Mouse (Mus musculus) heart, embryonic 16.5 days (tissue): Measurements from ENCODE around the gene Nmu. TPM values are rescaled to one million over a fixed set of nuclear protein-coding genes. Genes with fewer than 3 reads are reported as not detected.

Source experiments
- ATAC-seq: fragments of 200-750 bp; cut with Nextera tagmentation; replicated peaks from 2 replicates; pipeline ENCODE4 v1.8.0; 2017; ENCODE audit warnings: moderate number of reproducible peaks; ENCODE audit not compliant: insufficient read depth, low FRiP score; ENCODE audit errors: extremely low read depth
- H3K27ac ChIP-seq: fragments of 300-500 bp; sonication (generic); 2 replicates; pipeline ENCODE4 v1.5.1; 2014; ENCODE audit warnings: mild to moderate bottlenecking, low read length, control low read depth, moderate library complexity
- H3K27me3 ChIP-seq: fragments of 300-500 bp; sonication (generic); 2 replicates; pipeline ENCODE4 v1.6.1; 2014; ENCODE audit warnings: low read length, mixed read lengths; ENCODE audit not compliant: control insufficient read depth, insufficient read depth
- H3K36me3 ChIP-seq: fragments of 300-500 bp; sonication (generic); 2 replicates; pipeline ENCODE4 v1.6.1; 2014; ENCODE audit not compliant: control insufficient read depth, insufficient read depth
- H3K4me1 ChIP-seq: fragments of 300-500 bp; sonication (generic); 2 replicates; pipeline ENCODE4 v1.6.1; 2014; ENCODE audit warnings: low read length, mixed read lengths; ENCODE audit not compliant: control insufficient read depth, insufficient read depth
- H3K4me2 ChIP-seq: fragments of 300-500 bp; sonication (generic); 2 replicates; pipeline ENCODE4 v1.6.1; 2014; ENCODE audit warnings: low read depth, mild to moderate bottlenecking, control low read depth, low read length
- H3K4me3 ChIP-seq: fragments of 300-500 bp; sonication (generic); 2 replicates; pipeline ENCODE4 v1.5.1; 2014; ENCODE audit warnings: mild to moderate bottlenecking, control low read depth, low read length
- H3K9ac ChIP-seq: fragments of 300-500 bp; sonication (generic); 2 replicates; pipeline ENCODE4 v1.6.1; 2014; ENCODE audit warnings: low read length, control low read depth
- H3K9me3 ChIP-seq: fragments of 300-500 bp; sonication (generic); replicated peaks from 2 replicates; pipeline ENCODE4 v1.6.1; 2016; ENCODE audit warnings: low read length; ENCODE audit not compliant: control insufficient read depth
- WGBS: fragments of 180-500 bp; shearing (Covaris S2); extraction: QIAGEN DNeasy Blood & Tissue Kit; methylation state at CpG from one replicate; pipeline ENCODE4 v1.1.7; 2014; 5-methylcytosine and 5-hydroxymethylcytosine counted together
- polyA plus RNA-seq: library from polyadenylated mRNA; unstranded; fragments of >200 nt; fragmentation: Nextera tagmentation; extraction: Ambion mirVana; gene quantifications from 2 replicates; pipeline ENCODE4 v1.2.1, GENCODE M21; 2015

Nmu gene
- polyA plus RNA-seq, 1 experiment from 2014 or later: not detected

DNA sequence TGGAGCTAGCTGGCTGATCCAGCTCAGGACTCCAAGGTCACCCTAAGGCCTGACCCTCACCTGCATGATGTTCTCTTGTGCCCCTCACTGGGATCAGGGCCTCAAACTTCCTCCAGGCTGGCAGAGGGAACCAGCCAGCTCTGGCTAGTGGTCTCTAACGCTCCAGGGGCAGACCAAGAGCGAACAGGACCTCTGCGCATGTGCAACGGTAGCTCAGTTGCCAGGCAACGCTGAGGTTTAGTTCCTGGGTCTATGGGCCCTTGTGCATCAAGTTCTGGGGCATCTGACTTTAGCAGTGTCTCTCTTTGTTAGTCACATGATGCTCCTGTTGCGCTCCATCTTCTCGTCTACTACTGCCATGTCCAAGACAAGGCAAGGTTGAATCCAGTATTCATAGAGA lies 32.6 kb downstream of the Nmu start, which contains the start of gene Pdcl2:
Gene Pdcl2 (minus strand): TSS at position 204 of the 400 bp plus-strand sequence.
- no peak for ATAC-seq
- H3K27me3 ChIP-seq: no peaks in the 10 kb centered on the region
- no peak within 1 kb of the TSS for H3K9ac ChIP-seq
- no peak within 1 kb of the TSS for H3K4me3 ChIP-seq
- no peaks in the 10 kb centered on the region for H3K36me3 ChIP-seq
- 90% methylated on average over 7 of the region's 7 CpGs for WGBS
- H3K4me1 ChIP-seq: no peaks in the 10 kb centered on the region
- no peak within 1 kb of the TSS for H3K27ac ChIP-seq
- H3K4me2 ChIP-seq: no peak within 1 kb of the TSS
- H3K9me3 ChIP-seq: no peaks in the 10 kb centered on the region

DNA sequence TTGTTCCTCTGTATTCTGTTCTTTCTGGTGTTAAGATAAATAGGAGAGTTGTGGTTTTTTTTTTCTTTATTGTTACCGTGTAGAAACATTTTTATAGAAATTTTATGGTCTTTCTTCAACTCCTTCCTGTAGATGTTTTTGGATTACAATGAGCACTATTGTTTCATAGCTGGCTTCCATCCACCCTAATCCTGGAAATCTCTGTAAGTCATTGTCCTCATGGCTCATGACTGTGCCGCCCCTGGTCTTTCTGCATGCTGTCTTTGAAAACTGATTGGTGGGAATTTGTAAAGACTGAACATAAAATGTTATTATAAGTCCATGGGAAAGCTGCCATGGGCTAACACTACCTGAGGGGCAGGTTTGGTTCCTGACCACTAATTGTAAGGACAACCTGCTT lies 36.3 kb downstream of the Nmu start:
- no peak overlapping the region for H3K4me3 ChIP-seq
- WGBS: 63% methylated on average over 2 of the region's 2 CpGs

DNA sequence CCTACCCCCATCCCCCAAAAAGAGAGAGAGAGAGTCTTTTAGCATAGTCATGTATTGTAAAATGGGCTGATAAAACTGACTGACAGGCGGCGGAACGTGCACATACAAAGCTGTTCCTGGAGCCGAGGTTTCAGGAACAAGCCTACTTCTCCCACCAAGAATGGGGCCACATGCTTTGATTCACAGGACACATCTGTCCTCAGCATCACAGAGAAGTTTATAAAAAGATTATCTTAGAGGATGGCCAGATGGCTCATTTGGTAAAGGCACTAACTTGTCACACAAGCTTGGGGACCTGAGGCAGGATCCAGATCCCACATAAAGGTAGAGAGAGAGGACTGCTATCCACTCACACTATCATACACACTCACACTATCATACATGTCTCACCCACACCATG lies 38.5 kb downstream of the Nmu start:
- H3K9me3 ChIP-seq: no peaks in the 10 kb centered on the region
- H3K36me3 ChIP-seq: no peaks in the 10 kb centered on the region
- no peaks in the 10 kb centered on the region for H3K4me1 ChIP-seq
- no peak for ATAC-seq
- no peaks in the 10 kb centered on the region for H3K27me3 ChIP-seq
- 87% methylated on average over 4 of the region's 4 CpGs for WGBS
- H3K9ac ChIP-seq: no peak overlapping the region
- H3K4me2 ChIP-seq: no peak overlapping the region
- H3K4me3 ChIP-seq: no peak overlapping the region
- no peak overlapping the region for H3K27ac ChIP-seq

More for the DNA sequence above, 36.3 kb downstream of the Nmu start:
- Histone ChIP-seq H3K4me1 (no peaks in the 10 kb centered on the region), H3K27me3 (no peaks in the 10 kb centered on the region), H3K9me3 (no peaks in the 10 kb centered on the region), H3K27ac (no peak overlapping the region), H3K9ac (no peak overlapping the region), H3K4me2 (no peak overlapping the region), H3K36me3 (no peaks in the 10 kb centered on the region)
- ATAC-seq: no peak

DNA sequence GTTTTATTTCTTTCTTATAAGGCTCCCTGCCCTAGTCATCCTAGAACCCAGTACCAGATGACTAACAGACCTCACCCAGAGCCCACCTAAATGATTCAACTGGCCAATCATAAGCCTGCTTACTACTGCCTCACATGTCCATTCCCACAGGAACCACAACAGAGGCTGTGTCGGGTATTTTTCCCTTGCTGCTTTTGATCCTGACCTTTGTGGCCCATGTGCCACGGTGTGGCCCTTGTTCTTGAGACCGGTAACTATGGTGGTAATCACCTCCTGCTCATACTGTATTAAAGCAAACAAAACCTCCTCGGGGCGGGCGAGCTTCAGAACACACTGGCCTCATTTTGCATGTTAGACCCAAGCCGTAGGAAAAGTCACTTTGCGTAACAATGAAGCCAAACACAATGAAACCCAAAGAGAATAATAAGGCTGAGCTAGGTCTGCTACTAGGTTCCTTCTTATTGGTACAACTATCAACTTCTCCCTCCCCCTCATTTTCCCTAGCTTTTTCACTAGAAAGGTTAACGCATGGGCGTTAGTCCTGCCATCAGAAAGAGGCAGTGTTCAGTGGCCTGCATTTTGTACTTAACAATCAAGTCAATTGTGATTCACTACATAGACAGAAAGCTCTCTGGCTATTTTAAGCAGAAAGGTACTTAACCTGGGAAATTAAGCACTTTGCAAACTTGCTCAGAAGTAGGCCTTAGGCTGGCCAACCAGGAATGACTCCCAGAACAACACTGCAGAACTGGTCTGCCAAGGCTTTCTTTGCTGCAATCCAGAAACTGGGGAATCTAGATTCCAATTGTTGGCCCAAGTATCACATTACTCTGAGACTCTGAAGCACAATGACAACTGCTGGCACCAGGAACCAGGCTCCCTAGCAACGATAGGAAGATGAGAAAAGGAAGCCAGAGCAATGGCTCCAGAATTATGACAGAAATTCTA lies 42.1 kb downstream of the Nmu start:
- WGBS: 66% methylated on average over 11 of the region's 11 CpGs
- H3K9ac ChIP-seq: no peak overlapping the region
- no peak overlapping the region for H3K4me2 ChIP-seq
- H3K4me3 ChIP-seq: no peak overlapping the region
- no peaks in the 10 kb centered on the region for H3K4me1 ChIP-seq
- H3K9me3 ChIP-seq: no peaks in the 10 kb centered on the region
- no peak overlapping the region for H3K27ac ChIP-seq
- no peaks in the 10 kb centered on the region for H3K27me3 ChIP-seq
- no peaks in the 10 kb centered on the region for H3K36me3 ChIP-seq
- no peak for ATAC-seq

DNA sequence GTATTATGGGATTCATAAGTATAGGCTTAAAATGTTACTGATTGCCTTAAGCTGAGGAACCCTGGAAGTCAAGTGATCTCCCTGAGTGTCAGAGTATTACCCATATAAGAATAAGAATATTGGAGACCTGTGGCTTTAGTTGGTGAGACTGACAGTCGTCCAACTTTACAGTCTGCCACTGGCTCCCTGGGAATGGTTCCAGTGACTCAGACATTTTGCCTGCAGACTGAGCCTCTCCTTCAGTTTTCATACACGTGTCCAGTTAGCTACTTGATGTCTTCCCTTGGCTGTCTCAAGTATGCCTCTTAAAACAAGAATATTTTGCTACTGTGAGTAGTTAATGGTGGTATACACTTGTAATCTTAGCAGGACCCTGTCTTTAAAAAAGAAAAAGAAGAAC lies 55.4 kb downstream of the Nmu start:
- peaks cover 6% of the 10 kb centered on the region for H3K4me1 ChIP-seq
- no peaks in the 10 kb centered on the region for H3K9me3 ChIP-seq
- no peak overlapping the region for H3K27ac ChIP-seq
- H3K4me3 ChIP-seq: no peak overlapping the region
- H3K4me2 ChIP-seq: no peak overlapping the region
- H3K36me3 ChIP-seq: no peaks in the 10 kb centered on the region
- 50% methylated on average over 2 of the region's 2 CpGs for WGBS
- no peak overlapping the region for H3K9ac ChIP-seq
- no peak for ATAC-seq
- no peaks in the 10 kb centered on the region for H3K27me3 ChIP-seq

DNA sequence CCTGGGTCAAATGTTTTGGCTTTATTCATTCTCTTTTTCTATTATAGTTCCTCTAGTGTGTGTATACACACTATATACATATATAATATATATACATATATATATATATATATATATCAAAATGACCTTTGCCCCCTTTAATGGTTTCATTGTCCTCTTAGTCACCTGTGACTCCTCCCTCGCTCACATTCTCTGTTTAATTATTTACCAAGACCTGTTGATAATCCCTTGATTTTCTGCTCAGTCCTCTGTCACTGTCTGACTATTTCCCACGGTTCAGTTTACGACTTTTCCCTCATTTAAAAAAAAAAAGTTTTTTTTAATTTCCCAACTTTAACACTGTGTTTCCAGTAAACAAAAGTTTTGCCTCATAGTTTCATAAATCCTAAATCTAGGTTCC lies 57.3 kb downstream of the Nmu start:
- H3K27me3 ChIP-seq: no peaks in the 10 kb centered on the region
- WGBS: 76% methylated on average over 3 of the region's 3 CpGs
- H3K36me3 ChIP-seq: no peaks in the 10 kb centered on the region
- no peaks in the 10 kb centered on the region for H3K9me3 ChIP-seq
- H3K9ac ChIP-seq: no peak overlapping the region
- H3K27ac ChIP-seq: no peak overlapping the region
- no peak overlapping the region for H3K4me3 ChIP-seq
- H3K4me1 ChIP-seq: peaks cover 9% of the 10 kb centered on the region
- no peak overlapping the region for H3K4me2 ChIP-seq
- no peak for ATAC-seq

DNA sequence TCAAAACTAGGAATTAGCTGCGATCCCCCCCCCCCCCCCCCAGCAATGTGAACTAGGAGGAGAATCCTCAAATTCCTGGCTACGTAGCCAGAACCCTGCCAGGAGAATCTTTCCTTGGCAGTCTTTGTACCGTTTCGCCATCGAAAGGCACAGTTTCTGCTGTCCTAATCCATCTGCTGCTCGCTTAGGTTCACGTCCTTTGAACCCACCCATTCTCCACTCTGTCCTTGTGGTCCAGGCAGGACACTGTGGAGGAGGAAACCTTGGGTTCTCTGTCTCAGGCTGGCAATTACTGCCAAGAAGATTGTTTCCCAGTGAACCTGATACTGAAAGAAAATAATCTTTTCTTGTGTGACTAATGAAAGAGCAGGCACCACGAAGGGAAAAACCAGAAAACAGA lies 58.0 kb downstream of the Nmu start:
- Histone ChIP-seq H3K9me3 (no peaks in the 10 kb centered on the region), H3K4me3 (peak overlapping the region; percentile 73), H3K4me2 (peak overlapping the region; percentile 92), H3K4me1 (peaks cover 9% of the 10 kb centered on the region), H3K27me3 (no peaks in the 10 kb centered on the region), H3K36me3 (no peaks in the 10 kb centered on the region), H3K9ac (peak overlapping the region; percentile 40; the same call in 1 of the 2 replicates), H3K27ac (no peak overlapping the region)
- WGBS: 12% methylated on average over 8 of the region's 8 CpGs
- ATAC-seq: no peak

DNA sequence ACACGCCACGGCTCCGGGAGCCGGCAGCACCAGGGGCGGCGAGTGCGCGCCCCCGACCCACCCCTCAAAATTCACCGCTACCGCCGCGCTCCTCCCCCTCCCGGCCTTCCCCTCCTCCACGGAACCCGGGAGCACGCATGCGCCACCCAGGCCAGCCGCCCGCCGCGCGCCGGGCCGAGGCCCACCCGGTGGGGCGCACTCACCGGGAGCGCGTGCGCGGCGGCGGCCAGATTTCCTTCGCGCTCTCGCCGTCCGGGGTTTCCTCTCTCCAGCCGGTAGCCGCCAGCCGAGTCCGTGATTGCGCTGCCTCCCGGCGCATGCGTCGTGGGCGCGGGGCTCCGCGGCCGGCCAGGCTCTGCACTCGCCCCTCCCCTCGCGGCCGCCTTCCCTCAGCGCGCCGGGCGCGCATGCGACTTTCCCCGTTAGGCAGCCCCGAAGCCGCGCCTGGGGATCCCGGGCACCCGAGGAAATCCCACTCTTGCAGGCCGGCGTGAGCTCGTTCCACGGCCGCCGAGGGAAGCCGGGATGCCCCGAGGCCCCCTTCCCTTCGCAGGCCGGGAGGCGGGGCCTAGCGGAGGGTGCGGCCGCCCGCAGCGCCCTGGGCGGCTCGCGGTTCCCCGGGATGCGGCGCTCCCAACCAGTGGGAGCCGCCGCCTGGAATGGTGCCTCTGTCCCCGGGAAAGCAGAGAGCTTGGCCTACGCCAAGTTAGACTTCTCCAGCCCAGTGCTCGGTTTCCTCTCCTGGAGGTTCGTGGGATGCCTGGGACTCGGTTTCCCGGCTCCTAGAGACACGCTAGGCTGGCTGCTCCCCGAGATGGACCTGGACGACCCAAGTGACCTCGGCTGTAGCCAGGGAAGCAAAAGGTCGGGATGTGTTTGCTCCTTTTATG lies 58.9 kb downstream of the Nmu start, which contains the start of gene Clock:
Gene Clock (minus strand): TSS at position 341 of the 890 bp plus-strand sequence.
- peaks cover 9% of the 10 kb centered on the region for H3K4me1 ChIP-seq
- peak within 1 kb of the TSS; percentile 96 for H3K27ac ChIP-seq
- peak within 1 kb of the TSS; percentile 73 for H3K4me3 ChIP-seq
- H3K9me3 ChIP-seq: no peaks in the 10 kb centered on the region
- no peaks in the 10 kb centered on the region for H3K36me3 ChIP-seq
- peak; percentile 88 for ATAC-seq
- peak within 1 kb of the TSS; percentile 92 for H3K4me2 ChIP-seq
- H3K9ac ChIP-seq: peak within 1 kb of the TSS; percentile 85
- under 1% methylated on average over 100 of the region's 104 CpGs for WGBS
- H3K27me3 ChIP-seq: no peaks in the 10 kb centered on the region
